Mouse (Mus musculus) intestine, embryonic 16.5 days (tissue): ENCODE data around the gene Slc50a1. TPM values are rescaled to one million over a fixed set of nuclear protein-coding genes. Genes with fewer than 3 reads are reported as not detected.
A peak's percentile ranks its signal among the peaks of the same experiment; 100 is the strongest.

ENCODE experiments used
- ATAC-seq: fragments of 200-750 bp; cut with Nextera tagmentation; 2 replicates; pipeline ENCODE4 v1.8.0; 2017; ENCODE audit warnings: moderate TSS enrichment, moderate library complexity
- H3K27ac ChIP-seq: fragments of 300-500 bp; sonication (generic); 2 replicates; pipeline ENCODE4 v1.5.1; 2014; ENCODE audit warnings: mild to moderate bottlenecking, low read length
- H3K27me3 ChIP-seq: fragments of 300-500 bp; sonication (generic); replicated peaks from 2 replicates; pipeline ENCODE4 v1.6.1; 2014; ENCODE audit warnings: low read length, control low read depth, mixed read lengths; ENCODE audit not compliant: control insufficient read depth, insufficient read depth
- H3K36me3 ChIP-seq: fragments of 300-500 bp; sonication (generic); 2 replicates; pipeline ENCODE4 v1.6.1; 2014; ENCODE audit warnings: low read length, control low read depth; ENCODE audit not compliant: control insufficient read depth, insufficient read depth
- H3K4me1 ChIP-seq: fragments of 300-500 bp; sonication (generic); 2 replicates; pipeline ENCODE4 v1.6.1; 2014; ENCODE audit warnings: low read length, control low read depth, mixed read lengths; ENCODE audit not compliant: control insufficient read depth, insufficient read depth
- H3K4me2 ChIP-seq: fragments of 300-500 bp; sonication (generic); 2 replicates; pipeline ENCODE4 v1.6.1; 2014; ENCODE audit warnings: low read depth, low read length, control low read depth
- H3K4me3 ChIP-seq: fragments of 300-500 bp; sonication (generic); 2 replicates; pipeline ENCODE4 v1.5.1; 2014; ENCODE audit warnings: mild to moderate bottlenecking, low read length
- H3K9ac ChIP-seq: fragments of 300-500 bp; sonication (generic); 2 replicates; pipeline ENCODE4 v1.6.1; 2014; ENCODE audit warnings: low read depth, low read length
- H3K9me3 ChIP-seq: fragments of 300-500 bp; sonication (generic); 2 replicates; pipeline ENCODE4 v1.6.1; 2016; ENCODE audit warnings: low read length, control low read depth; ENCODE audit not compliant: control insufficient read depth
- WGBS: fragments of 180-500 bp; shearing (Covaris S2); extraction: QIAGEN DNeasy Blood & Tissue Kit; methylation state at CpG from one replicate; pipeline ENCODE4 v1.1.7; 2014; 5-methylcytosine and 5-hydroxymethylcytosine counted together
- microRNA counts: library from miRNA; unstranded; fragments of <30 nt; microRNA quantifications from one replicate; lab custom pipeline; 2016
- microRNA-seq: library from miRNA; unstranded; fragments of <30 nt; microRNA quantifications from one replicate; pipeline ENCODE4, GENCODE M21; 2016
- polyA plus RNA-seq: library from polyadenylated mRNA; unstranded; fragments of >200 nt; fragmentation: Nextera tagmentation; extraction: Ambion mirVana; gene quantifications from 2 replicates; pipeline ENCODE4 v1.2.1, GENCODE M21; 2015

Slc50a1 gene
- polyA plus RNA-seq, 1 experiment from 2014 or later, result 74.1 TPM

GRCm38 (mm10) chr3:89226361-89226760, 44.0 kb downstream of the Slc50a1 start:
- Histone ChIP-seq H3K27me3 (peaks cover 4% of the 10 kb centered on the region; the same call in 1 of the 2 replicates), H3K4me3 (no peak overlapping the region), H3K9ac (no peak overlapping the region), H3K36me3 (no peaks in the 10 kb centered on the region), H3K9me3 (no peaks in the 10 kb centered on the region), H3K4me2 (0 out of 2 replicates have a peak overlapping the region, but pooled peaks have one; percentile 72), H3K27ac (no peak overlapping the region), H3K4me1 (peaks cover 26% of the 10 kb centered on the region)
- no peak for ATAC-seq
- WGBS, result 34% methylated on average over 11 of the region's 11 CpGs

DNA sequence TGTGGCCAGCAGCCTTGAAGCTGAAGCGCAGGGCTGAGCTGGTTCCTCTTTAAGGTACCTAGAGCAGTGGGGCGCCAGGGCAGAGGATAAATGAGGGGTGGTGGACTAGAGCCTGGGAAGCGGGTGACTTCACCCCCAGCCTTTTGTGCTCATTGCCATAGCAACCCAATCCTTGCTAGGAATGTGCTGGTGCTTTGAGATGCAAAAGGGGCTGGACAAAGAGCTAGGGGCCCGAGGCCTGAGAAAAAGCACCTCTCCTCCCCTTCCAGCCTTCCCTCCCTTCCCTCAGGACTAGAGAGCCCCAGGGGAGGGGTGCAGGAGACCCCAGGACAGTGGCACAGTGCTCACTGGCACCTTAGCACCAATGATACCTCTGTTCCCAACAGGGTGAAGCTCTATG, 44.5 kb downstream of the Slc50a1 start:
- H3K4me3 ChIP-seq, result no peak overlapping the region

GRCm38 (mm10) chr3:89225321-89225815, 45.0 kb downstream of the Slc50a1 start:
- WGBS, result 63% methylated on average over 12 of the region's 12 CpGs
- no peak overlapping the region for H3K27ac ChIP-seq
- H3K9ac ChIP-seq, result no peak overlapping the region
- no peaks in the 10 kb centered on the region for H3K9me3 ChIP-seq
- no peaks in the 10 kb centered on the region for H3K36me3 ChIP-seq
- H3K4me2 ChIP-seq, result no peak overlapping the region
- ATAC-seq, result no peak
- peaks cover 4% of the 10 kb centered on the region; the same call in 1 of the 2 replicates for H3K27me3 ChIP-seq
- H3K4me3 ChIP-seq, result no peak overlapping the region
- peaks cover 26% of the 10 kb centered on the region for H3K4me1 ChIP-seq

More for the DNA sequence above, 44.5 kb downstream of the Slc50a1 start:
- H3K27ac ChIP-seq, result no peak overlapping the region
- no peak for ATAC-seq
- peaks cover 26% of the 10 kb centered on the region for H3K4me1 ChIP-seq
- no peak overlapping the region for H3K9ac ChIP-seq
- H3K9me3 ChIP-seq, result no peaks in the 10 kb centered on the region
- 41% methylated on average over 4 of the region's 4 CpGs for WGBS
- peaks cover 4% of the 10 kb centered on the region; the same call in 1 of the 2 replicates for H3K27me3 ChIP-seq
- H3K4me2 ChIP-seq, result no peak overlapping the region
- H3K36me3 ChIP-seq, result no peaks in the 10 kb centered on the region

GRCm38 (mm10) chr3:89224796-89225195, 45.6 kb downstream of the Slc50a1 start:
- no peak overlapping the region for H3K4me3 ChIP-seq
- peaks cover 26% of the 10 kb centered on the region for H3K4me1 ChIP-seq
- no peak overlapping the region for H3K9ac ChIP-seq
- WGBS, result 77% methylated on average over 11 of the region's 11 CpGs
- H3K36me3 ChIP-seq, result no peaks in the 10 kb centered on the region
- H3K9me3 ChIP-seq, result no peaks in the 10 kb centered on the region
- no peak overlapping the region for H3K27ac ChIP-seq
- no peak overlapping the region for H3K4me2 ChIP-seq
- H3K27me3 ChIP-seq, result no peaks in the 10 kb centered on the region; the same call in 1 of the 2 replicates
- no peak for ATAC-seq

- H3K27ac ChIP-seq, result no peak overlapping the region
- no peak overlapping the region for H3K4me3 ChIP-seq
- ATAC-seq, result no peak
- H3K27me3 ChIP-seq, result no peaks in the 10 kb centered on the region; the same call in 1 of the 2 replicates
- no peak overlapping the region for H3K4me2 ChIP-seq
- peaks cover under 1% of the 10 kb centered on the region; the same call in 1 of the 2 replicates for H3K4me1 ChIP-seq
- H3K9me3 ChIP-seq, result no peaks in the 10 kb centered on the region
- WGBS, result 84% methylated on average over 5 of the region's 5 CpGs
- H3K9ac ChIP-seq, result no peak overlapping the region
- H3K36me3 ChIP-seq, result no peaks in the 10 kb centered on the region
Observed at GRCm38 (mm10) chr3:89221167-89221566, 49.2 kb downstream of the Slc50a1 start.

DNA sequence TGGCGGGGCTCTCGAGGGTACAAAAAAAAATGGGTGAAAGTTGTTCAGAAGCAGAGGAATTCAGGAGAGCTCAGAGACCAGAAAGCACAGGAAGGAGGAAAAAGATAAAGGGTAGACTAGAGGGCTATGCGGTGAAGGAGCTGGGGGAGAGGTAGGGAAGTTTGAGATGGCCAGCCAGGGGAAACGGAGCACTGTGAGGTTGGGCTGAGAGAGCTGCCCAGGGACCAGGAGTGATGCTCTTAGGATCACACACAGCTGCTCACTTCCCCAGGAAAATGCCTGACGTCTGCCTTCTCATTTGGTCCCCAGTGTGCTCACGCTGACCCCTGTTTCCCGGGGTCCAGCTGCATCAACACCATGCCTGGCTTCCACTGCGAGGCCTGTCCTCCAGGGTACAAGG, 50.8 kb downstream of the Slc50a1 start:
- no peak overlapping the region for H3K9ac ChIP-seq
- no peaks in the 10 kb centered on the region for H3K27me3 ChIP-seq
- 43% methylated on average over 8 of the region's 8 CpGs for WGBS
- no peak overlapping the region for H3K4me3 ChIP-seq
- H3K27ac ChIP-seq, result no peak overlapping the region
- peaks cover 9% of the 10 kb centered on the region; the same call in 1 of the 2 replicates for H3K4me1 ChIP-seq
- H3K4me2 ChIP-seq, result no peak overlapping the region
- H3K36me3 ChIP-seq, result no peaks in the 10 kb centered on the region
- no peaks in the 10 kb centered on the region for H3K9me3 ChIP-seq
- no peak for ATAC-seq

DNA sequence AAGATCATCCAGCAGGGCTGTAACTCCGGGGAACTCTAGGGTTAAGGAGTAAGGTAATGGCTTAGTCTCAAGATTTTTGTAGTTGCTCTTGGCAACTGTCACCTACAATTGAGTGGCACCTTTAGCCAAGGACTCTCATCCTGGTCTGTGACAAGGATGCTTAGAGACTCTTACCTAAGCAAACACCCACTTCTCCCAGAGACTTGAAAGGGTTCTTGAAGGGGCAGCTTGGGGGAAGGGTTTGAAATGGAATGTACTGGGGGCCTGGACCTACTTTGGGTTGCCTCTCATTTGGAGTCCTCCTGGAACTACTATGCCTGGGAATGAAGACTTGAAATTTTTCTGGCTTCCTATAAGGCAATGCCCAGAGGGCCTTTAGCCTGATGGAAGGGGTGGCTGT, 52.1 kb downstream of the Slc50a1 start:
- no peak overlapping the region for H3K27ac ChIP-seq
- H3K9me3 ChIP-seq, result no peaks in the 10 kb centered on the region
- H3K27me3 ChIP-seq, result no peaks in the 10 kb centered on the region
- H3K9ac ChIP-seq, result no peak overlapping the region
- WGBS, result 82% methylated on average over 1 of the region's 1 CpGs
- H3K4me2 ChIP-seq, result no peak overlapping the region
- ATAC-seq, result no peak
- H3K4me1 ChIP-seq, result peaks cover 9% of the 10 kb centered on the region; the same call in 1 of the 2 replicates
- no peak overlapping the region for H3K4me3 ChIP-seq
- H3K36me3 ChIP-seq, result no peaks in the 10 kb centered on the region

MicroRNAs encoded within 50 kb of the gene (microRNA counts, 519-probe panel; counts per million panel counts)
- 1,523 counts per million, percentile 13 among the panel's probes with 10 or more counts for microRNA mmu-miR-92b (lab: Ali Mortazavi, UCI)

Small RNAs within 50 kb of the gene (microRNA-seq; reads per million reads assigned to microRNA genes)
- gene Mir92b, result 56.9 reads per million, percentile 41 among the genes with 10 or more reads in this experiment

Other genes with a start within 250 kb of the Slc50a1 start
- 31.0 and 34.2 TPM in 2 replicates for gene Rusc1, start 177.3 kb downstream of the Slc50a1 start, polyA plus RNA-seq
- 0.09 TPM in 1 of 2 replicates, not detected in the other for gene Gm43738, start 169.5 kb downstream of the Slc50a1 start, polyA plus RNA-seq
- gene Fdps, start 168.6 kb downstream of the Slc50a1 start, polyA plus RNA-seq, result 625 and 664 TPM in 2 replicates
- gene Pklr, start 134.4 kb downstream of the Slc50a1 start, polyA plus RNA-seq, result 148 and 174 TPM in 2 replicates
- 2.0 TPM in 2 replicates for gene Hcn3, start 110.4 kb downstream of the Slc50a1 start, polyA plus RNA-seq
- gene Clk2, start 105.8 kb downstream of the Slc50a1 start, polyA plus RNA-seq, result 17.3 and 18.0 TPM in 2 replicates
- gene Scamp3, start 93.1 kb downstream of the Slc50a1 start, polyA plus RNA-seq, result 141 and 142 TPM in 2 replicates
- 16.7 and 20.8 TPM in 2 replicates for gene Fam189b, start 87.4 kb downstream of the Slc50a1 start, polyA plus RNA-seq
- gene Gba, start 67.6 kb downstream of the Slc50a1 start, polyA plus RNA-seq, result 73.1 and 87.5 TPM in 2 replicates
- gene Thbs3, start 55.4 kb downstream of the Slc50a1 start, polyA plus RNA-seq, result 18.9 and 20.3 TPM in 2 replicates
- gene Mtx1, start 43.5 kb downstream of the Slc50a1 start, polyA plus RNA-seq, result 214 and 234 TPM in 2 replicates
- gene Muc1, start 41.5 kb downstream of the Slc50a1 start, polyA plus RNA-seq, result 13.2 and 13.4 TPM in 2 replicates
- gene Krtcap2, start 24.6 kb downstream of the Slc50a1 start, polyA plus RNA-seq, result 316 and 334 TPM in 2 replicates
- gene Trim46, start 24.3 kb downstream of the Slc50a1 start, polyA plus RNA-seq, result 3.9 TPM in 2 replicates
- 119 and 126 TPM in 2 replicates for gene Dpm3, start 11.2 kb downstream of the Slc50a1 start, polyA plus RNA-seq
- 62.9 and 69.6 TPM in 2 replicates for gene Efna1, start 10.6 kb upstream of the Slc50a1 start, polyA plus RNA-seq
- 5.9 and 7.5 TPM in 2 replicates for gene Efna3, start 52.4 kb upstream of the Slc50a1 start, polyA plus RNA-seq
- gene Efna4, start 67.5 kb upstream of the Slc50a1 start, polyA plus RNA-seq, result 12.1 and 14.1 TPM in 2 replicates
- 49.3 and 51.6 TPM in 2 replicates for gene Adam15, start 79.4 kb upstream of the Slc50a1 start, polyA plus RNA-seq
- gene Dcst2, start 91.4 kb upstream of the Slc50a1 start, polyA plus RNA-seq, result 2.8 and 5.0 TPM in 2 replicates
- gene Dcst1, start 94.7 kb upstream of the Slc50a1 start, polyA plus RNA-seq, result 3.5 and 5.0 TPM in 2 replicates
- 10.0 and 11.3 TPM in 2 replicates for gene Zbtb7b, start 124.2 kb upstream of the Slc50a1 start, polyA plus RNA-seq
- not detected in 2 replicates for gene Lenep, start 132.2 kb upstream of the Slc50a1 start, polyA plus RNA-seq
- gene Flad1, start 141.3 kb upstream of the Slc50a1 start, polyA plus RNA-seq, result 44.5 and 53.2 TPM in 2 replicates
- gene Cks1b, start 147.8 kb upstream of the Slc50a1 start, polyA plus RNA-seq, result 269 and 311 TPM in 2 replicates
- 85.4 and 89.1 TPM in 2 replicates for gene Shc1, start 147.9 kb upstream of the Slc50a1 start, polyA plus RNA-seq
- gene Pygo2, start 159.6 kb upstream of the Slc50a1 start, polyA plus RNA-seq, result 24.8 and 25.7 TPM in 2 replicates
- gene Pbxip1, start 166.1 kb upstream of the Slc50a1 start, polyA plus RNA-seq, result 45.1 and 46.6 TPM in 2 replicates
- 72.2 and 77.0 TPM in 2 replicates for gene Pmvk, start 184.0 kb upstream of the Slc50a1 start, polyA plus RNA-seq
- 3.8 and 4.1 TPM in 2 replicates for gene Kcnn3, start 249.6 kb upstream of the Slc50a1 start, polyA plus RNA-seq